Mouse (Mus musculus) CH12.LX (cell line): Measurements from ENCODE around the gene Treh. TPM values are rescaled to one million over a fixed set of nuclear protein-coding genes. Genes with fewer than 3 reads are reported as not detected.

ENCODE experiments used
- DNase-seq: peaks from one replicate; pipeline ENCODE4 v3.0.0-alpha.2; 2013; ENCODE audit errors: extremely low read depth
- H3K27ac ChIP-seq: 2 replicates; pipeline ENCODE4 v1.5.1; 2012; ENCODE audit warnings: low read depth, mild to moderate bottlenecking, control low read depth, moderate library complexity; ENCODE audit not compliant: insufficient read depth
- H3K27me3 ChIP-seq: replicated peaks from 2 replicates; pipeline ENCODE3; 2012; ENCODE audit warnings: inconsistent platforms
- H3K36me3 ChIP-seq, 2 experiments: replicated peaks in 1 of 2; 2 replicates each; pipeline versions ENCODE3 to v1.6.1; 2012; ENCODE audit warnings: inconsistent platforms in 1 of 2, low read length in 1 of 2, mild to moderate bottlenecking in 1 of 2, mixed read lengths in 1 of 2, moderate library complexity in 1 of 2; ENCODE audit not compliant: control insufficient read depth in 1 of 2, insufficient read depth in 1 of 2
- H3K4me1 ChIP-seq, 2 experiments: 2 replicates each; pipeline ENCODE4 v1.6.1; 2012; ENCODE audit warnings: inconsistent platforms in 1 of 2, moderate library complexity in 1 of 2; ENCODE audit not compliant: insufficient read depth in 2 of 2, control insufficient read depth in 1 of 2
- H3K4me2 ChIP-seq: 2 replicates; pipeline ENCODE4 v1.6.1; 2012; ENCODE audit warnings: low read depth, mild to moderate bottlenecking, control low read depth; ENCODE audit not compliant: poor library complexity, insufficient read depth, severe bottlenecking
- H3K4me3 ChIP-seq, 3 experiments: fragments of 150-350 bp in 1 of 3; sonication (generic) in 1 of 3; replicated peaks in 1 of 3; 2 replicates each; pipeline versions ENCODE3 to v1.5.1; 2011 to 2012; ENCODE audit warnings: low read depth in 2 of 3, low read length in 2 of 3, mild to moderate bottlenecking in 2 of 3, moderate library complexity in 2 of 3, control low read depth in 1 of 3, improper control_type of control experiment in 1 of 3, inconsistent platforms in 1 of 3, mixed read lengths in 1 of 3; ENCODE audit not compliant: poor library complexity in 1 of 3
- H3K79me2 ChIP-seq: replicated peaks from 2 replicates; pipeline ENCODE4 v1.6.1; 2012; ENCODE audit warnings: mild to moderate bottlenecking, moderate library complexity; ENCODE audit not compliant: control insufficient read depth, poor library complexity, insufficient read depth, severe bottlenecking; ENCODE audit errors: extremely low read depth
- H3K9ac ChIP-seq: 2 replicates; pipeline ENCODE4 v1.6.1; 2012; ENCODE audit warnings: low read depth, mild to moderate bottlenecking, control low read depth, moderate library complexity; ENCODE audit not compliant: insufficient read depth
- H3K9me3 ChIP-seq: replicated peaks from 2 replicates; pipeline ENCODE3; 2012; ENCODE audit warnings: low read length, inconsistent platforms, mixed read lengths
- BHLHE40 ChIP-seq: IDR thresholded peaks from 2 replicates; pipeline ENCODE4 v1.6.1; 2011; ENCODE audit warnings: mild to moderate bottlenecking, low read depth, low read length, improper control_type of control experiment
- CTCF ChIP-seq, 2 experiments: IDR thresholded peaks in 1 of 2; conservative IDR thresholded peaks in 1 of 2; 2 replicates each; pipeline ENCODE4 v1.5.1; 2011 to 2012; ENCODE audit warnings: low read depth in 2 of 2, low read length in 2 of 2, improper control_type of control experiment in 1 of 2, inconsistent platforms in 1 of 2, mild to moderate bottlenecking in 1 of 2, moderate library complexity in 1 of 2
- E2F4 ChIP-seq: IDR thresholded peaks from 2 replicates; pipeline ENCODE4 v1.6.1; 2011; ENCODE audit warnings: low read depth, low read length, improper control_type of control experiment; ENCODE audit not compliant: insufficient replicate concordance
- ETS1 ChIP-seq: conservative IDR thresholded peaks from 2 replicates; pipeline ENCODE4 v1.6.1; 2012; ENCODE audit warnings: low read depth, mild to moderate bottlenecking, inconsistent platforms, low read length, improper control_type of control experiment, moderate library complexity
- GABPA ChIP-seq: IDR thresholded peaks from 2 replicates; pipeline ENCODE4 v1.6.1; 2012; ENCODE audit warnings: low read depth, low read length, improper control_type of control experiment, inconsistent platforms; ENCODE audit not compliant: insufficient replicate concordance
- HCFC1 ChIP-seq: IDR thresholded peaks from 2 replicates; pipeline ENCODE4 v1.6.1; 2012; ENCODE audit warnings: low read depth, mild to moderate bottlenecking, inconsistent platforms, low read length, improper control_type of control experiment
- IRF4 ChIP-seq: IDR thresholded peaks from 2 replicates; pipeline ENCODE4 v1.6.1; 2014; ENCODE audit warnings: low read depth, mild to moderate bottlenecking, inconsistent platforms, low read length, improper control_type of control experiment
- JUN ChIP-seq: IDR thresholded peaks from 2 replicates; pipeline ENCODE4 v1.6.1; 2011; ENCODE audit warnings: low read depth, mild to moderate bottlenecking, low read length, improper control_type of control experiment, moderate library complexity; ENCODE audit not compliant: insufficient read depth
- JUND ChIP-seq: conservative IDR thresholded peaks from 2 replicates; pipeline ENCODE4 v1.6.1; 2011; ENCODE audit warnings: low read depth, low read length, improper control_type of control experiment
- KAT2A ChIP-seq: IDR thresholded peaks from 2 replicates; pipeline ENCODE4 v1.6.1; 2012; ENCODE audit warnings: low read length, improper control_type of control experiment, inconsistent platforms; ENCODE audit not compliant: insufficient replicate concordance
- MAFK ChIP-seq: IDR thresholded peaks from 2 replicates; pipeline ENCODE4 v1.6.1; 2011; ENCODE audit warnings: low read length, improper control_type of control experiment; ENCODE audit not compliant: insufficient replicate concordance
- MXI1 ChIP-seq: IDR thresholded peaks from 2 replicates; pipeline ENCODE4 v1.6.1; 2011; ENCODE audit warnings: mild to moderate bottlenecking, low read depth, low read length, improper control_type of control experiment
- MYC ChIP-seq: IDR thresholded peaks from 2 replicates; pipeline ENCODE4 v1.6.1; 2011; ENCODE audit warnings: low read depth, mild to moderate bottlenecking, improper control_type of control experiment, low read length
- NELFE ChIP-seq: IDR thresholded peaks from 2 replicates; pipeline ENCODE4 v1.6.1; 2011; ENCODE audit warnings: low read depth, low read length, improper control_type of control experiment
- PAX5 ChIP-seq: IDR thresholded peaks from 2 replicates; pipeline ENCODE4 v1.6.1; 2012; ENCODE audit warnings: low read length, inconsistent platforms, mixed read lengths
- POLR2A ChIP-seq: IDR thresholded peaks from 2 replicates; pipeline ENCODE4 v1.6.1; 2011; ENCODE audit warnings: low read depth, mild to moderate bottlenecking, improper control_type of control experiment, low read length
- RAD21 ChIP-seq: IDR thresholded peaks from 2 replicates; pipeline ENCODE4 v1.6.1; 2011; ENCODE audit warnings: low read depth, mild to moderate bottlenecking, low read length, improper control_type of control experiment, moderate library complexity
- TCF12 ChIP-seq: IDR thresholded peaks from 2 replicates; pipeline ENCODE4 v1.6.1; 2014; ENCODE audit warnings: low read depth, mild to moderate bottlenecking, inconsistent platforms, low read length, improper control_type of control experiment
- UBTF ChIP-seq: IDR thresholded peaks from 2 replicates; pipeline ENCODE4 v1.6.1; 2012; ENCODE audit warnings: low read depth, mild to moderate bottlenecking, inconsistent platforms, low read length, improper control_type of control experiment, moderate library complexity
- USF1 ChIP-seq: IDR thresholded peaks from 2 replicates; pipeline ENCODE4 v1.6.1; 2014; ENCODE audit warnings: low read depth, mild to moderate bottlenecking, inconsistent platforms, low read length, improper control_type of control experiment
- USF2 ChIP-seq: conservative IDR thresholded peaks from 2 replicates; pipeline ENCODE4 v1.6.1; 2011; ENCODE audit warnings: low read depth, low read length, improper control_type of control experiment
- ZC3H11A ChIP-seq: IDR thresholded peaks from 2 replicates; pipeline ENCODE4 v1.6.1; 2012; ENCODE audit warnings: low read depth, mild to moderate bottlenecking, inconsistent platforms, low read length, improper control_type of control experiment
- dilution Hi-C: fragments of 300-500 bp; cut with MboI; formaldehyde crosslinking; loops from 2 replicates; pipeline ENCODE4 v1.14.3; 2020; ENCODE audit warnings: low sequenced_read_pairs; ENCODE audit not compliant: extremely low pct_unique_long_range_greater_than_20kb, extremely low pct_ligation_motif_present
- in situ Hi-C: fragments of 300-500 bp; cut with MboI; formaldehyde crosslinking; loops from 3 replicates; pipeline ENCODE4 v1.14.3; 2019; ENCODE audit warnings: low sequenced_read_pairs, low pct_ligation_motif_present, low pct_unique_long_range_greater_than_20kb, mixed read lengths
- polyA plus RNA-seq: library from polyadenylated mRNA; unstranded; fragments of >175 nt; gene quantifications from 2 replicates; pipeline ENCODE4 v1.2.1, GENCODE M21; 2012; ENCODE audit warnings: low read depth; ENCODE audit not compliant: insufficient read length
- total RNA-seq, 2 experiments: library from RNA; depleted of rRNA; stranded (reverse); fragments of 300-350 nt in 1 of 2; fragments of >200 nt in 1 of 2; gene quantifications; 2 replicates each; pipeline ENCODE4 v1.2.3; 2012 to 2014

The Treh gene
- total RNA-seq (2012; rRNA removed) = not detected in 2 replicates
- not detected in 2 replicates for total RNA-seq (2014; rRNA removed)
- polyA plus RNA-seq = not detected in 2 replicates

- in situ Hi-C loops = no loop called here
- TF ChIP-seq HCFC1 (no peak), CTCF (conservative IDR thresholded peaks at IDR 0.05 in 1 of 2, IDR thresholded peaks at IDR 0.05 in 1 of 2; ENCODE audit: low read depth in 2 of 2, low read length in 2 of 2) (no peak), GABPA (no peak), MXI1 (no peak), MYC (no peak), TCF12 (no peak), POLR2A (no peak)
- Histone ChIP-seq H3K27ac (no peak within 1 kb of the TSS), H3K79me2 (no peaks in the 10 kb centered on the region), H3K4me3 (no peak within 1 kb of the TSS), H3K9me3 (peaks cover 14% of the 10 kb centered on the region), H3K27me3 (peaks cover 56% of the 10 kb centered on the region), H3K4me1 (no peaks in the 10 kb centered on the region), H3K4me2 (no peak within 1 kb of the TSS), H3K36me3 (no peaks in the 10 kb centered on the region), H3K9ac (no peak within 1 kb of the TSS)
- DNase-seq = no peak
- dilution Hi-C loops = no loop called here
Observed at GRCm38 (mm10) chr9:44673005-44673404, at the start of gene Treh. Gene Treh, plus strand, starts transcription at chr9:44673233.

DNA sequence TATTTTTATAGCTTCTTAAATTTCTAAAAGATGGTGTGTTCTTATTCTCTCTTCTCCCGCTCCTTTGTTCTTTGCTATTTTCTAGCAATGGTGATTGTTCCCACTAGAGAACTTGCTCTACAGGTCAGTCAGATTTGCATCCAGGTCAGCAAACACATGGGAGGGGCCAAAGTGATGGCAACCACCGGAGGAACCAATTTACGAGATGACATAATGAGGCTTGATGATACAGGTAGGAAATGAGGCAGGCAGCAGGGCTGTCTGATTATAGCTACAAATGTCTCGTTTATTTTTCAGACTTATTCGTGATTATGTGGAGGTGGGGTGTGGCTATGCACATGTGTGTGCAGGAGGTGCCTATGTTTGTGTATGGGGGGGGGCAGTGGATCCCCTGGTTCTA is 48.6 kb upstream of the Treh start:
- dilution Hi-C loops = no loop called here
- peaks cover 54 to 94% of the 10 kb centered on the region in 2 experiments for H3K36me3 ChIP-seq
- no peak overlapping the region for H3K4me2 ChIP-seq
- TF ChIP-seq ZC3H11A (no peak), BHLHE40 (no peak), ETS1 (no peak), JUND (no peak), E2F4 (no peak), USF1 (no peak), KAT2A (no peak), CTCF (conservative IDR thresholded peaks at IDR 0.05 in 1 of 2, IDR thresholded peaks at IDR 0.05 in 1 of 2; ENCODE audit: low read depth in 2 of 2, low read length in 2 of 2) (no peak), NELFE (no peak), USF2 (no peak), TCF12 (no peak), PAX5 (no peak), IRF4 (no peak), UBTF (no peak), MXI1 (no peak), MAFK (no peak), JUN (no peak), RAD21 (no peak)
- no peaks in the 10 kb centered on the region for H3K27me3 ChIP-seq
- peaks cover 37% of the 10 kb centered on the region for H3K79me2 ChIP-seq
- no peak for DNase-seq
- H3K4me1 ChIP-seq = peaks cover 3 to 49% of the 10 kb centered on the region in 2 experiments; a peak in 3 of 4 replicates
- H3K4me3 ChIP-seq = no peak overlapping the region
- no peaks in the 10 kb centered on the region for H3K9me3 ChIP-seq
- in situ Hi-C loops = no loop called here
- H3K27ac ChIP-seq = no peak overlapping the region
- H3K9ac ChIP-seq = no peak overlapping the region
